Mouse (Mus musculus) lung, postnatal 0 days (tissue): Measurements from ENCODE around the gene Pfkp.

Experiments used
- CTCF ChIP-seq: IDR thresholded peaks from 2 replicates; pipeline ENCODE4 v1.5.1; 2016; ENCODE audit warnings: antibody characterized with exemption, mild to moderate bottlenecking
- EP300 ChIP-seq: IDR thresholded peaks from 2 replicates; pipeline ENCODE4 v1.6.1; 2016; ENCODE audit warnings: antibody characterized with exemption, mild to moderate bottlenecking, control low read depth

DNA sequence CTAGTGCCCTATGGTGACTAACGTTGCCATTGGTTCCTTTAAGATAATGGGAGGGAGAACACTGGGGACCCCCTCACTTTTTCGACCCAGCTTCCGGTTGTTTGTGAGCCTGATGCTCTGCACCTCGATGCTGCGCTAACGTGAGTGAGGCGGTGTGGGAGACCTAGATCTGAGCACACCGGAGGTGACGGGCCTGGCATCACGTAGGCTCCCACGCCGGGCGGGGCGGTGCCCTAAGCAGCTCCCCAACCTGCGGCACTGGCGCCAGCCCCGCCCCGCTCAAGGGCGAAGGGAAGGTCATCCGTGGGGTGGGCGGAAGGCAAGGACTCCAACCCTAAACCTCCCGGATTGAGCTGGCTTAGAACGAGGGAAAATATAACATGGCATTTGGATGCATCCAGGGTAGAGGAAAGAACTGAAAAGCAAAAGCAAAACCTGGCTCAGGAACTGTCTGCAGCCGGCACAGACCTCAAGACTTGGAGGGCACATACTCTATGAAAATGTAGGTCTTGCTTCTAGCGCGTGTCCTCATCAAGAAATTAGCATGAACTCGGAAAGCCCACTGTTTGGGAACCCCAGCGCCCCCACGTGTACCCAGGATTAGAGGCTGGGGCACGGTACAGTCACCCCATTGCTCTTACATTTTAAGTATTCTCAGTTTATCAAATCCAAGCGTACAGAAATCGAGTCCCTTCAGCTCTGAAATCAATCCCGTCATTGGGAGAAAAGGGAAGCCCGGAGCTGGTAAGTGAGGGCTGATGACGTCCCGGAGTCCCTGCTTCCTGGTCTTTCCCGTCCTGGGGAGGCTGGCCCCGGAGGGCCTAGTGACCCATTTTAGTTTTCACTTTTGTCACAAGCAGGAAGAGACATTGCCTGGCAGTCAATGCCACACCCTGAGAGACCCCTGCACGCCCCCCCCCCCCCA lies 1.2 kb downstream of the Pfkp start:
- TF ChIP-seq CTCF (no peak), EP300 (no peak)
